Mouse (Mus musculus): Measurements from ENCODE around the gene Adgrf3.
A peak's percentile ranks its signal among the peaks of the same experiment; 100 is the strongest.

Adgrf3 gene

GRCm38 (mm10) chr5:30202221-30202620 lies 3.3 kb downstream of the Adgrf3 start:
- DNase-seq (ENCODE audit: low spot score), result no peak

GRCm38 (mm10) chr5:30201521-30201920 lies 4.0 kb downstream of the Adgrf3 start:
- DNase-seq (ENCODE audit: low spot score), result no peak

- DNase-seq (ENCODE audit: low spot score), result no peak
These were observed 7.3 kb downstream of the Adgrf3 start for GRCm38 (mm10) chr5:30198257-30198656.

GRCm38 (mm10) chr5:30195340-30195739 lies 10.2 kb downstream of the Adgrf3 start:
- DNase-seq (ENCODE audit: low spot score), result no peak

GRCm38 (mm10) chr5:30192452-30192851 lies 13.1 kb downstream of the Adgrf3 start:
- DNase-seq (ENCODE audit: low spot score), result no peak

- DNase-seq (ENCODE audit: low spot score), result no peak
These were observed 17.6 kb downstream of the Adgrf3 start for GRCm38 (mm10) chr5:30187687-30188485.

- DNase-seq (ENCODE audit: low spot score), result no peak
These were observed 29.7 kb downstream of the Adgrf3 start for GRCm38 (mm10) chr5:30175811-30176210.

- DNase-seq (ENCODE audit: low spot score), result no peak
These were observed 32.4 kb downstream of the Adgrf3 start for GRCm38 (mm10) chr5:30172931-30173692.

GRCm38 (mm10) chr5:30172115-30172514 lies 33.4 kb downstream of the Adgrf3 start:
- no peak for DNase-seq (ENCODE audit: low spot score)

GRCm38 (mm10) chr5:30170303-30170940 lies 35.1 kb downstream of the Adgrf3 start:
- DNase-seq (ENCODE audit: low spot score), result no peak

- no peak for DNase-seq (ENCODE audit: low spot score)
These were observed 40.1 kb downstream of the Adgrf3 start for GRCm38 (mm10) chr5:30165234-30165946.

- DNase-seq (ENCODE audit: low spot score), result no peak
These were observed 43.2 kb downstream of the Adgrf3 start for GRCm38 (mm10) chr5:30162339-30162738.

- no peak for DNase-seq (ENCODE audit: low spot score)
These were observed 43.7 kb downstream of the Adgrf3 start for GRCm38 (mm10) chr5:30161836-30162235.

- no peak for DNase-seq (ENCODE audit: low spot score)
These were observed 45.9 kb downstream of the Adgrf3 start for GRCm38 (mm10) chr5:30159601-30160000.

- DNase-seq (ENCODE audit: low spot score), result peak; percentile 37
These were observed 49.5 kb downstream of the Adgrf3 start for GRCm38 (mm10) chr5:30155821-30156629.

GRCm38 (mm10) chr5:30155395-30155792 lies 50.1 kb downstream of the Adgrf3 start:
- no peak for DNase-seq (ENCODE audit: low spot score)

GRCm38 (mm10) chr5:30154474-30155394 lies 50.8 kb downstream of the Adgrf3 start, which contains the start of the genes Hadha and Hadhb:
Gene Hadha, minus strand, starts transcription at chr5:30155162.
Gene Hadhb, plus strand, starts transcription at chr5:30155248.
- DNase-seq (ENCODE audit: low spot score), result peak; percentile 87

GRCm38 (mm10) chr5:30154013-30154412 lies 51.5 kb downstream of the Adgrf3 start:
- peak; percentile 29 for DNase-seq (ENCODE audit: low spot score)

GRCm38 (mm10) chr5:30153222-30153621 lies 52.3 kb downstream of the Adgrf3 start:
- DNase-seq (ENCODE audit: low spot score), result no peak

GRCm38 (mm10) chr5:30152413-30152812 lies 53.1 kb downstream of the Adgrf3 start:
- DNase-seq (ENCODE audit: low spot score), result no peak

Data from c-Kit-positive CD71-positive TER-119-positive erythroid progenitor cells, embryonic 14.5 days (primary cell).